Mouse (Mus musculus): ENCODE results near the gene Slc35e3. TPM values are rescaled to one million over a fixed set of nuclear protein-coding genes. Genes with fewer than 3 reads are reported as not detected.

The Slc35e3 gene
- polyA plus RNA-seq, 1 experiment from 2014 or later = 7.1 TPM

GRCm38 (mm10) chr10:117766111-117766895 lies 20.1 kb upstream of the Slc35e3 start:
- peaks cover 66% of the 10 kb centered on the region for H3K36me3 ChIP-seq
- 86% methylated on average over 16 of the region's 16 CpGs for WGBS
- no peak for ATAC-seq (replicated peaks; ENCODE audit: insufficient number of reproducible peaks, insufficient read depth, low FRiP score, low read depth)

DNA sequence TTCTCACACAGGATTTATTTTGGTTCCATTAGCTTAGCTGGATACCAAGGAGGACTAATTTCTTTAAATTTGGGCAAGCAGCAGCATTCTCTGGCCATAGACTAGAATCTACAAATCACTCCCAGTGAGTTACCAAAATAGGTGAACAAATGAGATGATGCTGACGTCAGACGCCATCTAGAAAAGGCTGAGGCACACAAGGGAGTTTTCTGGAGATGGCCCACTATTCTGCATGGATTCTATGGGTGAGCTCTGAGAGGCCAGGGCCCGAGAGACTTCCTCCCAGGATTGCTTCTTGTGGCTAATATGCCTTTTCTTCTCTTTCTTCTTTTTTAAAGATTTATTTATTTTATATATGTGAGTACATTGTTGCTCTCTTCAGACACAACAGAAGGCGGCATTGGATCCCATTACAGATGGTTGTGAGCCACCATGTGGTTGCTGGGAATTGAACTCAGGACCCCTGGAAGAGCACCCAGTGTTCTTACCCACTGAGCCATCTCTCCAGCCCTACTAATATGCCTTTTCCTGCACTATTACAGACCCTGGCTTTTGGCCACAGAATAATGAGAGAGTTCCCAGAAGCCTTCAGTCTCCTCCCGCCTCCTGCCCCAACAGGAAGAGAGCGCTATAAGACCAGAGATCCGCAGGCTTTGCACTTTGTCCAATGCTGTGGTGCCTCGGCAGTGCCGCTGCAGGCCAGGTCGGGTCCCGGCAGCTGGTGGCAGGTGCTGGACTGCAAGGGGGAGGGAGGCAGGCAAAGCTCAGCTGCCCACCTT lies 19.1 kb upstream of the Slc35e3 start:
- no peak overlapping the region for H3K4me2 ChIP-seq
- ATAC-seq (replicated peaks; ENCODE audit: insufficient number of reproducible peaks, insufficient read depth, low FRiP score, low read depth) = no peak
- no peak overlapping the region for H3K4me3 ChIP-seq
- H3K27ac ChIP-seq = no peak overlapping the region
- WGBS = 93% methylated on average over 11 of the region's 11 CpGs
- no peak overlapping the region for H3K9ac ChIP-seq
- no peaks in the 10 kb centered on the region for H3K9me3 ChIP-seq (replicated peaks)
- H3K27me3 ChIP-seq = no peaks in the 10 kb centered on the region
- H3K4me1 ChIP-seq (replicated peaks) = no peaks in the 10 kb centered on the region
- peaks cover 68% of the 10 kb centered on the region for H3K36me3 ChIP-seq

More at GRCm38 (mm10) chr10:117766111-117766895, 20.1 kb upstream of the Slc35e3 start:
- Histone ChIP-seq H3K9me3 (replicated peaks) (no peaks in the 10 kb centered on the region), H3K4me1 (replicated peaks) (no peaks in the 10 kb centered on the region), H3K9ac (no peak overlapping the region), H3K27ac (no peak overlapping the region), H3K4me3 (no peak overlapping the region), H3K27me3 (no peaks in the 10 kb centered on the region), H3K4me2 (no peak overlapping the region)

GRCm38 (mm10) chr10:117764598-117764997 lies 18.4 kb upstream of the Slc35e3 start:
- no peaks in the 10 kb centered on the region for H3K9me3 ChIP-seq (replicated peaks)
- no peak overlapping the region for H3K4me2 ChIP-seq
- WGBS = 87% methylated on average over 6 of the region's 6 CpGs
- H3K4me3 ChIP-seq = no peak overlapping the region
- no peak overlapping the region for H3K9ac ChIP-seq
- no peaks in the 10 kb centered on the region for H3K27me3 ChIP-seq
- no peak overlapping the region for H3K27ac ChIP-seq
- no peaks in the 10 kb centered on the region for H3K4me1 ChIP-seq (replicated peaks)
- peaks cover 68% of the 10 kb centered on the region for H3K36me3 ChIP-seq
- ATAC-seq (replicated peaks; ENCODE audit: insufficient number of reproducible peaks, insufficient read depth, low FRiP score, low read depth) = no peak

GRCm38 (mm10) chr10:117763588-117764190 lies 17.5 kb upstream of the Slc35e3 start:
- H3K9me3 ChIP-seq (replicated peaks) = no peaks in the 10 kb centered on the region
- H3K27ac ChIP-seq = no peak overlapping the region
- H3K27me3 ChIP-seq = no peaks in the 10 kb centered on the region
- no peak overlapping the region for H3K4me3 ChIP-seq
- ATAC-seq (replicated peaks; ENCODE audit: insufficient number of reproducible peaks, insufficient read depth, low FRiP score, low read depth) = no peak
- H3K4me2 ChIP-seq = no peak overlapping the region
- no peaks in the 10 kb centered on the region for H3K4me1 ChIP-seq (replicated peaks)
- peaks cover 75% of the 10 kb centered on the region for H3K36me3 ChIP-seq
- 94% methylated on average over 16 of the region's 16 CpGs for WGBS
- H3K9ac ChIP-seq = no peak overlapping the region

GRCm38 (mm10) chr10:117762966-117763365 lies 16.8 kb upstream of the Slc35e3 start:
- ATAC-seq (replicated peaks; ENCODE audit: insufficient number of reproducible peaks, insufficient read depth, low FRiP score, low read depth) = no peak
- H3K9me3 ChIP-seq (replicated peaks) = no peaks in the 10 kb centered on the region
- peaks cover 76% of the 10 kb centered on the region for H3K36me3 ChIP-seq
- no peak overlapping the region for H3K4me3 ChIP-seq
- H3K27me3 ChIP-seq = no peaks in the 10 kb centered on the region
- no peaks in the 10 kb centered on the region for H3K4me1 ChIP-seq (replicated peaks)
- no peak overlapping the region for H3K9ac ChIP-seq
- H3K4me2 ChIP-seq = no peak overlapping the region
- WGBS = 91% methylated on average over 12 of the region's 12 CpGs
- no peak overlapping the region for H3K27ac ChIP-seq

DNA sequence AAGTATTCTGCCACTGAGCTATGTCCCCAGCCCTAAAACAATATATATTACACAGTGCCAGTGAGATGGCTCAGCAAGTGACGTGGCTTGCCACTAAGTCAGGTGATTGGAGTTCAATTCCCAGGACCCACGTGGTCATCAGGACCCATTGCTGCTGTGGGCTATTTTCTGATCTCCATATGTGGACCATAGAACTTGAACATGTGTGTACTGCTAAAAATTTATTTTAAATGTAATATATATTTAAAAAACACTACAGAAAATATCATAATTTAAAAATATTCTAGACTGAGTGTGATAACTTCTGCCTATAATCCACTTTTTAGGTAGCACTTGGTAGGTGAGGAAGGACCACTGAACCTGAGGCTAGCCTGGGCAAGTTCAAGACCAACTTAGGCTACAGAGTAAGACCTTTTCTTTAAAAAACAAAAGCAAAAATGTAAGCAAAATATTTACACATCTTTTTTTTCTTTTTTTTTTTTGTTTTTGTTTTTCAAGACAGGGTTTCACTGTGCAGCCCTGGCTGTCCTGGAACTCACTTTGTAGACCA lies 16.2 kb upstream of the Slc35e3 start:
- no peak overlapping the region for H3K4me2 ChIP-seq
- ATAC-seq (replicated peaks; ENCODE audit: insufficient number of reproducible peaks, insufficient read depth, low FRiP score, low read depth) = no peak
- H3K27ac ChIP-seq = no peak overlapping the region
- H3K9me3 ChIP-seq (replicated peaks) = no peaks in the 10 kb centered on the region
- peaks cover 78% of the 10 kb centered on the region for H3K36me3 ChIP-seq
- H3K4me3 ChIP-seq = no peak overlapping the region
- H3K9ac ChIP-seq = no peak overlapping the region
- no peaks in the 10 kb centered on the region for H3K27me3 ChIP-seq
- 85% methylated on average over 2 of the region's 2 CpGs for WGBS
- H3K4me1 ChIP-seq (replicated peaks) = no peaks in the 10 kb centered on the region

- ATAC-seq (replicated peaks; ENCODE audit: insufficient number of reproducible peaks, insufficient read depth, low FRiP score, low read depth) = no peak
These were observed 15.4 kb upstream of the Slc35e3 start for GRCm38 (mm10) chr10:117761551-117761950.

DNA sequence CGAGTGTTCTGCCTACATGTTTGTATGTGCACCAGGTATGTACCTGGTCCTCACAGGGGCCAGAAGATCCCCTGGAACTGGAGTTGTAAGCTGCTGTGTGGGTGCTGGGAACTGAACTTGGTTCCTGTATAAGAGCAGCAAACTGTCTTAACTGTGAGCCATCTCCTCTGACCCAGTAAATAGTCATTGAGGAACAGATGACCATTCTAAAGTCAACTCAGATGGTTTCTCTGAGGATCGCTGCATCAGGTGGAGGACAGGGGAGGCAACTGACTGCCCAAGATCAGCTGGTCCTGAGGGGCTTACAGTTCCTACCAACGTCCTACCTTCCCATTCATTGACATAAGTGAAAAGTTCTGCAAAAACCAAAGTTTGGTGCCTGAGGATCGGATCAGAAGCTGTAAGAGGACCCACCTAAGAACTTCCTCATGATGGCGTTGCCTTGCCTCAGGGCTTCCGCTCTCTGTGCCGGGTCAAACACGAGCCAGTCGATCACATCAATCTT lies 14.7 kb upstream of the Slc35e3 start:
- Histone ChIP-seq H3K27me3 (no peaks in the 10 kb centered on the region), H3K27ac (no peak overlapping the region), H3K4me2 (no peak overlapping the region), H3K9ac (no peak overlapping the region), H3K9me3 (replicated peaks) (no peaks in the 10 kb centered on the region), H3K4me1 (replicated peaks) (no peaks in the 10 kb centered on the region), H3K36me3 (peaks cover 83% of the 10 kb centered on the region), H3K4me3 (no peak overlapping the region)
- ATAC-seq (replicated peaks; ENCODE audit: insufficient number of reproducible peaks, insufficient read depth, low FRiP score, low read depth) = no peak
- 94% methylated on average over 9 of the region's 9 CpGs for WGBS

More at GRCm38 (mm10) chr10:117761551-117761950, 15.4 kb upstream of the Slc35e3 start:
- H3K36me3 ChIP-seq = peaks cover 83% of the 10 kb centered on the region
- H3K9me3 ChIP-seq (replicated peaks) = no peaks in the 10 kb centered on the region
- H3K27ac ChIP-seq = no peak overlapping the region
- no peaks in the 10 kb centered on the region for H3K27me3 ChIP-seq
- no peaks in the 10 kb centered on the region for H3K4me1 ChIP-seq (replicated peaks)
- no peak overlapping the region for H3K4me3 ChIP-seq
- H3K4me2 ChIP-seq = no peak overlapping the region
- 90% methylated on average over 6 of the region's 6 CpGs for WGBS
- H3K9ac ChIP-seq = no peak overlapping the region

- no peak overlapping the region for H3K9ac ChIP-seq
- H3K36me3 ChIP-seq = peaks cover 81% of the 10 kb centered on the region
- WGBS = 91% methylated on average over 10 of the region's 10 CpGs
- H3K27me3 ChIP-seq = no peaks in the 10 kb centered on the region
- no peak for ATAC-seq (replicated peaks; ENCODE audit: insufficient number of reproducible peaks, insufficient read depth, low FRiP score, low read depth)
- no peaks in the 10 kb centered on the region for H3K9me3 ChIP-seq (replicated peaks)
- no peak overlapping the region for H3K27ac ChIP-seq
- no peak overlapping the region for H3K4me2 ChIP-seq
- H3K4me3 ChIP-seq = no peak overlapping the region
- H3K4me1 ChIP-seq (replicated peaks) = no peaks in the 10 kb centered on the region
These were observed 13.9 kb upstream of the Slc35e3 start for GRCm38 (mm10) chr10:117759844-117760630.

DNA sequence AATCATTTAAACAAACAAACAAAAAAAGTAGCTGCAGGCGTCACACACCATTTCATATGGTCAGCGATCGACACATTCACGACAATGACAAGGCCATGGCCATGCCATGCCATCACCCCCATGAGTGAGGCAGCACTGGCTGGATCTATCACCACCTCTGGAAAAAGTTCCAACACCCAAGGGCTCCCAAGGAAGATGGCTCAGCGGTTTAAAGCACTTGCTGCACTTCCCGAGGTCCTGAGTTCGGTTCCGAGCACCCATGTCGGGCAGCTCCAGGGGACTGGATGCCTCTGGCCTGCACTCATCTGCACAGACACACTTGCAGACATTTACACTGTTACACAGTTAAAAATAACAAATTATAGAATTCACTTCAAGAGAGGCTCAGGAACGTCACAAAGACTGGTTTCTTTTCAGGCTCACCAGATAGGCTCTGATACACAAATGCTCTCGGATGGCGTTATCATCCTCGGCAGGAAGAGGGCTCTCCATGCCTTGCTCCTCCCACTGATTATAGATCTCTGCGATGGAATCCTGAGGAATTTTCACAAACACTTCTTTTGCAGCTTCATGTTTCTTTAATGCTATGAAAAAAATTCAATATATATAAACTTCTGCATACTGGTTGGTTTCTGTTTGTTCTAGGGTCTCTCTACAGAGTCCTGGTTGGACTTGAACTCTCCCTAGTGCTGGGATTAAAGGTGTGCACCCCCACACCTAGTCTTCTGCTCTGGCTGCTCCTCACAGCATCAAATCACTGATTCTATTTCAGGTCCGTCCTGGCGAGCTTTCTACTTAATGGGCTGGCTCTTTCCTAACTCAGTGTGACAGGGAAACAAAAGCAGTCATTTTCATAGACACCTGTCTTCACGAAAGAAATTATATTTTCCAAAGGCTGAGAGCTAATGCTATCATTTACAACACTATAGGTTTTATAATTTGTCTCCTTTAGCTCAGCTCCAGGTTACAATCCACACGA lies 12.9 kb upstream of the Slc35e3 start:
- Histone ChIP-seq H3K9me3 (replicated peaks) (no peaks in the 10 kb centered on the region), H3K36me3 (peaks cover 78% of the 10 kb centered on the region), H3K4me1 (replicated peaks) (no peaks in the 10 kb centered on the region), H3K27ac (no peak overlapping the region), H3K9ac (no peak overlapping the region), H3K4me3 (no peak overlapping the region), H3K4me2 (no peak overlapping the region), H3K27me3 (no peaks in the 10 kb centered on the region)
- no peak for ATAC-seq (replicated peaks; ENCODE audit: insufficient number of reproducible peaks, insufficient read depth, low FRiP score, low read depth)
- 87% methylated on average over 18 of the region's 18 CpGs for WGBS
